Mouse (Mus musculus): ENCODE measurements around the gene Zfp108. TPM values are rescaled to one million over a fixed set of nuclear protein-coding genes. Genes with fewer than 3 reads are reported as not detected.

Gene Zfp108
- polyA plus RNA-seq, 1 experiment from 2014 or later: 4.7 TPM

GRCm38 (mm10) chr7:24286916-24287315 is 32.3 kb downstream of the Zfp108 start:
- Histone ChIP-seq H3K4me1 (ENCODE audit: insufficient read depth) (no peaks in the 10 kb centered on the region), H3K9ac (no peak overlapping the region), H3K27me3 (ENCODE audit: insufficient read depth, low read length) (no peaks in the 10 kb centered on the region), H3K27ac (ENCODE audit: low read depth) (no peak overlapping the region), H3K36me3 (ENCODE audit: insufficient read depth) (peaks cover 29% of the 10 kb centered on the region), H3K4me3 (ENCODE audit: low read depth, low read length) (no peak overlapping the region), H3K9me3 (ENCODE audit: low read depth, low read length) (no peaks in the 10 kb centered on the region), H3K4me2 (no peak overlapping the region)
- WGBS: 75% methylated on average over 4 of the region's 4 CpGs
- TF ChIP-seq CTCF (IDR thresholded peaks at IDR 0.05; ENCODE audit: low read depth): no peak
- no peak for ATAC-seq (ENCODE audit: insufficient read depth)
- no peak for DNase-seq

- ATAC-seq (ENCODE audit: insufficient read depth) (no peak), DNase-seq (no peak)
- no peak overlapping the region for H3K4me2 ChIP-seq
- H3K9ac ChIP-seq: no peak overlapping the region
- no peaks in the 10 kb centered on the region for H3K9me3 ChIP-seq (ENCODE audit: low read depth, low read length)
- no peak for TF ChIP-seq CTCF (IDR thresholded peaks at IDR 0.05; ENCODE audit: low read depth)
- H3K27ac ChIP-seq (ENCODE audit: low read depth): no peak overlapping the region
- WGBS: 80% methylated on average over 5 of the region's 5 CpGs
- no peaks in the 10 kb centered on the region for H3K4me1 ChIP-seq (ENCODE audit: insufficient read depth)
- peaks cover 36% of the 10 kb centered on the region for H3K36me3 ChIP-seq (ENCODE audit: insufficient read depth)
- H3K27me3 ChIP-seq (ENCODE audit: insufficient read depth, low read length): no peaks in the 10 kb centered on the region
- no peak overlapping the region for H3K4me3 ChIP-seq (ENCODE audit: low read depth, low read length)
Observed at GRCm38 (mm10) chr7:24287670-24288069, 33.1 kb downstream of the Zfp108 start.

DNA sequence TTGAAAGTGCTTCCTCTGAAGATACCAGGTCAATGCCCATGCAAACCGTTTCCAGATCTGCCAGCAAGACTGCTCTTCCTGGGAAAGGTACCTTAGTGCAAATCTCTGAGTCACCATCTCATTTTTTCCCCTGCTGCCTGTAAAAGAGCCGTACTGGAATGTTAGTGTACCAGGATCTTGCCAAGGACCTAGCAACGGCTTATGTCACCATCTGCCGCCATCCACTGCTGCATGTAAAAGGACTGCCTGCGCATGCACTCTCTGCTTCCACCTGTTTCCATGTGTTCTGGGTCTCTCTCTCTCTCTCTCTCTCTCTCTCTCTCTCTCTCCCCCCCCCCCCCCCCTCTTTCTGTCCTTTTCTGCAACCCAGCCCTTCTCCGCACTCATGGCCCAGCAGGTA is 33.9 kb downstream of the Zfp108 start:
- H3K4me2 ChIP-seq: no peak overlapping the region
- ATAC-seq (ENCODE audit: insufficient read depth) (no peak), DNase-seq (no peak)
- H3K4me1 ChIP-seq (ENCODE audit: insufficient read depth): no peaks in the 10 kb centered on the region
- peaks cover 44% of the 10 kb centered on the region for H3K36me3 ChIP-seq (ENCODE audit: insufficient read depth)
- 89% methylated on average over 6 of the region's 6 CpGs for WGBS
- H3K27ac ChIP-seq (ENCODE audit: low read depth): no peak overlapping the region
- H3K9me3 ChIP-seq (ENCODE audit: low read depth, low read length): no peaks in the 10 kb centered on the region
- H3K4me3 ChIP-seq (ENCODE audit: low read depth, low read length): no peak overlapping the region
- no peak for TF ChIP-seq CTCF (IDR thresholded peaks at IDR 0.05; ENCODE audit: low read depth)
- no peaks in the 10 kb centered on the region for H3K27me3 ChIP-seq (ENCODE audit: insufficient read depth, low read length)
- H3K9ac ChIP-seq: no peak overlapping the region

DNA sequence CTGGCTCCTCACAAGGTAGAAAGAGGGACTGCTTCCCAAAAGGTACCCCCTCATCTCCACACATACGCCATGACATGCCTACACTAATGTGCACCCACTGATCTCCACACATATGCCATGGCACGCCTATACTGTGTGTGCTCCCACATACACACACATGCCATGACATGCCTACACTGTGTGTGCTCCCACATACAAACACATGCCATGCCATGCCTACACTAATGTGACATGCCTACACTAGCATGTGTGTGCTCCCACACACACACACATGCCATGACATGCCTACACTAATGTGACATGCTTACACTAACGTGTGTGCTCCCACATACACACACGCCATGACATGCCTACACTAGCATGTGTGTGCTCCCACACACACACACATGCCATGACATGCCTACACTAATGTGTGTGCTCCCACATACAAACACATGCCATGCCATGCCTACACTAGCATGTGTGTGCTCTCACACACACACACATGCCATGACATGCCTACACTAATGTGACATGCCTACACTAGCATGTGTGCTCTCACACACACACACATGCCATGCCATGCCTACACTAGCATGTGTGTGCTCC is 35.6 kb downstream of the Zfp108 start:
- no peak overlapping the region for H3K27ac ChIP-seq (ENCODE audit: low read depth)
- H3K36me3 ChIP-seq (ENCODE audit: insufficient read depth): peaks cover 60% of the 10 kb centered on the region
- WGBS: 94% methylated on average over 4 of the region's 4 CpGs
- DNase-seq: no peak
- H3K9ac ChIP-seq: no peak overlapping the region
- no peak for TF ChIP-seq CTCF (IDR thresholded peaks at IDR 0.05; ENCODE audit: low read depth)
- H3K4me1 ChIP-seq (ENCODE audit: insufficient read depth): no peaks in the 10 kb centered on the region
- H3K4me3 ChIP-seq (ENCODE audit: low read depth, low read length): no peak overlapping the region
- H3K9me3 ChIP-seq (ENCODE audit: low read depth, low read length): no peaks in the 10 kb centered on the region
- ATAC-seq (ENCODE audit: insufficient read depth): no peak
- no peak overlapping the region for H3K4me2 ChIP-seq
- H3K27me3 ChIP-seq (ENCODE audit: insufficient read depth, low read length): no peaks in the 10 kb centered on the region

DNA sequence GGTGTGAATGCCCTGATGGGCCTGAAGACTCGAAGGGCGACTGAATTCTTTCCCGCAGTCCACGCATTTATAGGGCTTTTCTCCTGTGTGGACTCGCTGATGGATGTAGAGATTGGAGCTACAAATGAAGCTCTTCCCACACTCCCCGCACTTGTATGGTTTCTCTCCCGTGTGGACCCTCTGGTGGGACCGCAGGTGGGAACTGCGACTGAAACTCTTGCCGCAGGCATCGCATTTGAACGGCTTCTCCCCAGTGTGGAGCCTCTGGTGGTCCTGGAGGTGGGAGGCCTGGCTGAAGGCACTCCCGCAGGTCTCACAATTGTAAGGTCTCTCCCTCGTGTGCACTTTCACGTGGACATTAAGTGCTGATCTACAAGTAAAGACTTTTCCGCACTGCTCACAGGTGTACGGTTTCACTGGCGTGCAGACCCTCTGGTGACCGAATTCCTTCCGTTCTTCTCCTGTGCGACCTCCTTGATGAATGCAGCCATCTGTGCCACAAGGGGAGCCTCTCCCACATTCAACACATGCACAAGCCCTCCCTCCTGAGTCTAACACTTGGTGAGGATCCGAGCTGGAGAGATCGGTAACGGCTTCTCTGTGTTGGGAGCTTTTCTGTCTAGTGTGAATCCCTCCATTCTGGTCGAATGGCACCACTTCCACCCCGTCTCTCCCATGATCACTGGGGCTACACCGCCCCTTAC is 36.9 kb downstream of the Zfp108 start:
- no peak for TF ChIP-seq CTCF (IDR thresholded peaks at IDR 0.05; ENCODE audit: low read depth)
- H3K27me3 ChIP-seq (ENCODE audit: insufficient read depth, low read length): no peaks in the 10 kb centered on the region
- DNase-seq (no peak), ATAC-seq (ENCODE audit: insufficient read depth) (no peak)
- H3K4me2 ChIP-seq: no peak overlapping the region
- H3K36me3 ChIP-seq (ENCODE audit: insufficient read depth): peaks cover 74% of the 10 kb centered on the region
- no peaks in the 10 kb centered on the region for H3K4me1 ChIP-seq (ENCODE audit: insufficient read depth)
- H3K27ac ChIP-seq (ENCODE audit: low read depth): no peak overlapping the region
- no peak overlapping the region for H3K4me3 ChIP-seq (ENCODE audit: low read depth, low read length)
- H3K9ac ChIP-seq: no peak overlapping the region
- 88% methylated on average over 27 of the region's 27 CpGs for WGBS
- no peaks in the 10 kb centered on the region for H3K9me3 ChIP-seq (ENCODE audit: low read depth, low read length)

DNA sequence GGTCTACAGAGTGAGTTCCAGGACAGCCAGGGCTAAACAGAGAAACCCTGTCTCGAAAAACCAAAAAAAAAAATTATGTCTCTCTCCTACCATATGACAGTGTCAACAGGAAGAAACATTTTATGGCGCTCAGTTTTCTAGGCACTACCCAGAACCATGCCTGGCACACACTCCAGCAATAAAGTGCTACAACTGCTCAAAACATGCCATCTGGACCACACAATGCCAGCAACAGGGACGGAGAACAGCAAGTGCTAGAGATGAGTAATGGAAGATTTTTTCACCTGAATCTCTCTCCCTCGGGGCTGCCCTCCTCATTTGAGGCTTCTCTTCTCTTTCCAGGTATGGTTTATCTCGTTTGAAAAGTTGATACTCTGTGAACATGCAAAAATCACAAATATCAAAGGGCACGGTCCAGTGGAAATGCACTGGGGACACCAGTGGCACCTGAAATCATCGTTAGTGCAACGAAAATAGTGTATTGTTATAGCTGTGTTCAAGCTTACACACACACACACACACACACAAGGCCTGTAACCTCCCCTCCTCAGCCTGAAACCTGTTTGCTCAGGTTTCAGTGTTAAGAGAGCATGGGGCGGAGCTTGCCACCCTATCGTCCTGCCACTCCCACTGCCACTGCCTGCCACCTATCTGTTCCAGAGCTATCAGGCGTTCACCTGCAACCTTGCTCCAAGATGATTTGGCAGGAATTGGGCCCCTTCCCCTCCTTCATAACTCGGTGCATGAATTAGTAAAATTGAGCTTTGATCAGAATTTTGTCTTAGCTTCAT is 38.7 kb downstream of the Zfp108 start:
- no peak for DNase-seq
- Histone ChIP-seq H3K4me1 (ENCODE audit: insufficient read depth) (peaks cover 5% of the 10 kb centered on the region; the same call in 1 of the 2 replicates), H3K9me3 (ENCODE audit: low read depth, low read length) (no peaks in the 10 kb centered on the region), H3K36me3 (ENCODE audit: insufficient read depth) (peaks cover 76% of the 10 kb centered on the region), H3K27ac (ENCODE audit: low read depth) (no peak overlapping the region), H3K4me2 (no peak overlapping the region), H3K4me3 (ENCODE audit: low read depth, low read length) (no peak overlapping the region), H3K27me3 (ENCODE audit: insufficient read depth, low read length) (no peaks in the 10 kb centered on the region), H3K9ac (no peak overlapping the region)
- WGBS: 78% methylated on average over 12 of the region's 12 CpGs
- ATAC-seq (ENCODE audit: insufficient read depth): no peak
- no peak for TF ChIP-seq CTCF (IDR thresholded peaks at IDR 0.05; ENCODE audit: low read depth)

GRCm38 (mm10) chr7:24294763-24295162 is 40.2 kb downstream of the Zfp108 start:
- H3K36me3 ChIP-seq (ENCODE audit: insufficient read depth): peaks cover 69% of the 10 kb centered on the region
- no peak overlapping the region for H3K27ac ChIP-seq (ENCODE audit: low read depth)
- DNase-seq (no peak), ATAC-seq (ENCODE audit: insufficient read depth) (no peak)
- TF ChIP-seq CTCF (IDR thresholded peaks at IDR 0.05; ENCODE audit: low read depth): no peak
- peaks cover 6% of the 10 kb centered on the region; the same call in 1 of the 2 replicates for H3K4me1 ChIP-seq (ENCODE audit: insufficient read depth)
- H3K4me3 ChIP-seq (ENCODE audit: low read depth, low read length): no peak overlapping the region
- no peaks in the 10 kb centered on the region for H3K27me3 ChIP-seq (ENCODE audit: insufficient read depth, low read length)
- WGBS: 97% methylated on average over 4 of the region's 4 CpGs
- no peaks in the 10 kb centered on the region for H3K9me3 ChIP-seq (ENCODE audit: low read depth, low read length)
- H3K9ac ChIP-seq: no peak overlapping the region
- H3K4me2 ChIP-seq: no peak overlapping the region
